10 mouse cellular contexts compared by ENCODE assay signal in the genomic region with DNA sequence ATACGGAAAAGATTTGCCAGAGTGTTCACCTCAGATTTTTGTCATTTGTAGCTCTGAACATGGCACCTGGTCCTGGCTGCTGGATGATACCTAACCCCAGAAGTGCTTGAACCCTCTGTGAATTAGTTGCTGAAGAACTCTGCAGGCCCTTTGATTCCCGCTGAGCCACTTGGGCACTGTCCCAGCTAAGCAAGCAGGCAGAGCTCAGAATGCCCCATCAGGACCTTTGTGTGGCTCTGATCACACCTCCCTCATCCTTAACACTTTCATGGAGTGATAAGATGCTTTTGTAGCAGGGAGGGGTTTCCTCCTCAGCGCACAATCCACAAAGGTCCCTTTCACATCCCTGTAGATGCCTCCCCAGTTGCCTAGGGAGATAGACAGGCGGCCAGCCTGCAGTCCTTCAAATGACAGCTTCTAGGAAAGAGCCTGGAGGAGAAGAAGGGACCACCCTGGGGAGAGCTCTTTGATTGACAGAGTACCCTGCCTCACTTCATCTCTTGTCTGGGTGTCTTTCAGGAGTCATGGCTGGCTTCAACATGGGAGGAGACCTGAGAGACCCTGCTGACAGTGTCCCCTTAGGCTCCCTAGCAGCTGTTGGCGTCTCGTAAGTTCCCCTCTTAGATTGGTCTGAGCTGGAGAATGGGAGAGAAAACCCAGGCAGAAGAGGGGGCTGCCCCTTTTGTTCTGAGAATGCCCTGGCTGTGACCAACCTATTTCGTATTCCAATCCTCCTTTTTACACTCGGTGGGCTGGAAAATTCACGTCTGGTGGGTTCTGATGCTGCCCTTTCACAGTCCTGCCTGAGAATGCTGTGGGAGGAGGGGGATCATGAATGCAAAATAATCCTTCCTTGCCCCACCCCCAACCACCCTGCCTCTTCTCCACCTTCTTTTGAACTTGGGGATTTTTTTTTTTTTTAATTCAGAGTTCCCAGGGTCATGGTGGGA.
A peak's percentile ranks its signal among the peaks of the same experiment; 100 is the strongest.
DNase-seq lines count a peak whose midpoint lies in the region; ATAC-seq and TF ChIP-seq lines count a peak whose summit lies in the region.
"Had no signal": no experiment of that assay in that cellular context is flagged by ENCODE, and none has a peak within 500 bp of the region (broad histone marks: within the 10 kb centered on the region; RNA-seq: fewer than 3 reads in every experiment).

No protein-coding gene starts in this region.

- 2% methylated on average over 9 of the region's 9 CpGs for whole genome bisulfite sequencing in forebrain, embryonic 14.5 days
- 5% methylated on average over 9 of the region's 9 CpGs for WGBS in midbrain, embryonic 14.5 days

- no peak overlapping the region for H3K9ac ChIP-seq in forebrain, embryonic 14.5 days (ENCODE audit: low read length)
- H3K9ac ChIP-seq in midbrain, embryonic 14.5 days (replicated peaks; ENCODE audit: low read length) = no peak overlapping the region

- H3K4me1 ChIP-seq in forebrain, embryonic 14.5 days (ENCODE audit: control insufficient read depth, insufficient read depth, low read length) = peaks cover 7% of the 10 kb centered on the region
- peaks cover 20% of the 10 kb centered on the region; the same call in 1 of the 2 replicates for H3K4me1 ChIP-seq in midbrain, embryonic 14.5 days (ENCODE audit: control insufficient read depth, insufficient read depth, low read length)

- peak; percentile 19 for DNase-seq in cerebellum, adult 11-12 months
- DNase-seq in cerebellum, adult 9-11 months = no peak
- peak; percentile 98 for DNase-seq in brain, embryonic 14.5 days (ENCODE audit: low read depth)
- peak; percentile 93 for DNase-seq in forebrain, embryonic 14.5 days (ENCODE audit: low spot score)
- DNase-seq in midbrain, embryonic 14.5 days = peak; percentile 77
- no peak for DNase-seq in layer of hippocampus, adult 8-10 months (ENCODE audit: low spot score in 2 of 2)
- DNase-seq in kidney, adult 11 months = no peak
- DNase-seq in adrenal gland, postnatal 14 days = no peak
- DNase-seq: adrenal gland, postnatal 25 days; lung, adult 2 months had no signal

- TF ChIP-seq POLR2A in brain, embryonic 14.5 days (IDR thresholded peaks at IDR 0.05; ENCODE audit: borderline replicate concordance, extremely low read depth, insufficient read depth, insufficient read length, poor library complexity, severe bottlenecking) = no peak

- H3K36me3 ChIP-seq in forebrain, embryonic 14.5 days (ENCODE audit: control insufficient read depth, insufficient read depth, low read length) = no peaks in the 10 kb centered on the region
- H3K36me3 ChIP-seq in midbrain, embryonic 14.5 days (ENCODE audit: control insufficient read depth, insufficient read depth, low read length) = no peaks in the 10 kb centered on the region

- peak overlapping the region; percentile 91 for H3K27ac ChIP-seq in forebrain, embryonic 14.5 days (ENCODE audit: low read depth, low read length)
- peak overlapping the region; percentile 78 for H3K27ac ChIP-seq in midbrain, embryonic 14.5 days (replicated peaks; ENCODE audit: low read depth, low read length)

- no peak for TF ChIP-seq CTCF in brain, embryonic 14.5 days (IDR thresholded peaks at IDR 0.05; ENCODE audit: borderline replicate concordance, extremely low read depth, insufficient read depth, insufficient read length)

- H3K4me3 ChIP-seq in forebrain, embryonic 14.5 days (ENCODE audit: low read depth, low read length) = no peak overlapping the region
- no peak overlapping the region for H3K4me3 ChIP-seq in midbrain, embryonic 14.5 days (replicated peaks; ENCODE audit: low read depth, low read length)

- H3K9me3 ChIP-seq in forebrain, embryonic 14.5 days (replicated peaks; ENCODE audit: control insufficient read depth, low read length) = peaks cover 3% of the 10 kb centered on the region; the same call in 1 of the 2 replicates
- H3K9me3 ChIP-seq in midbrain, embryonic 14.5 days (ENCODE audit: control insufficient read depth, low read length) = no peaks in the 10 kb centered on the region

- H3K4me2 ChIP-seq in forebrain, embryonic 14.5 days (ENCODE audit: low read length) = no peak overlapping the region
- no peak overlapping the region; the same call in 1 of the 2 replicates for H3K4me2 ChIP-seq in midbrain, embryonic 14.5 days (ENCODE audit: low read length)

- H3K27me3 ChIP-seq in forebrain, embryonic 14.5 days (replicated peaks; ENCODE audit: control insufficient read depth, insufficient read depth, low read length) = no peaks in the 10 kb centered on the region
- H3K27me3 ChIP-seq in midbrain, embryonic 14.5 days (ENCODE audit: control insufficient read depth, insufficient read depth, low read length) = no peaks in the 10 kb centered on the region

- ATAC-seq in forebrain, embryonic 14.5 days = peak; percentile 91
- ATAC-seq in midbrain, embryonic 14.5 days (ENCODE audit: low FRiP score, low TSS enrichment) = peak; percentile 89

Comparison
In these comparisons a context has a peak if more than half of its experiments do, and no peak if none do; other contexts are left out.
1. DNase-seq: peak in cerebellum, adult 11-12 months (single experiment), brain, embryonic 14.5 days (single experiment), forebrain, embryonic 14.5 days (single experiment) and midbrain, embryonic 14.5 days (single experiment); none in cerebellum, adult 9-11 months (single experiment), layer of hippocampus, adult 8-10 months (0 of 2), kidney, adult 11 months (single experiment) and adrenal gland, postnatal 14 days (single experiment).